ENCODE assay signal across 18 mouse cellular contexts in the genomic region with DNA sequence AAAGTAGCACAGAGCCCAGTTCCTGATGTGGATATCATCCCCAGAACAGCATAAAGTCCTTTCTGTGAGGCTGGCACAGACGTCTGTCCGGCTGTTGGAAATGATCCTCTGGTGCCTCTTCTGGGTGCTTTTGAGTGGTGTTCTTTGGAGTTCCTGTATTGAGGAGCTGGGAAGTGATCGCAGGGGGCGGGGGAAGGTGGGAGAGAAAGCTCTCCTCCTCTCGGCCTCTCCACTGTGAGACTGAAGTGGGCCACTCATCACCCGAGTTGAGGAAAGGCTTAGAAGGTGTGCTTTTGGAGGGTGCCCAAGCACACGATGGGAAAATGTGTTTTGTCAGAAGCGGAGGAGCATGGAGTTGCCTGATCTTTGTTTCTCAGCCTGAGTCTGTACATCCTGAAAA. TPM values are rescaled to one million over a fixed set of nuclear protein-coding genes. Genes with fewer than 3 reads are reported as not detected.
DNase-seq lines count a peak whose midpoint lies in the region; ATAC-seq lines count a peak whose summit lies in the region.
"Had no signal": no experiment of that assay in that cellular context is flagged by ENCODE, and none has a peak within 500 bp of the region (broad histone marks: within the 10 kb centered on the region; RNA-seq: fewer than 3 reads in every experiment).

No protein-coding gene starts in this region.

- ATAC-seq in forebrain, embryonic 15.5 days (replicated peaks): no peak
- no peak for ATAC-seq in heart, embryonic 15.5 days (replicated peaks; ENCODE audit: insufficient number of reproducible peaks, insufficient read depth, low FRiP score, low read depth)
- ATAC-seq in lung, embryonic 15.5 days (ENCODE audit: borderline replicate concordance, extremely low read depth, low FRiP score, low TSS enrichment): 0 out of 2 replicates have a peak, but pooled peaks have one; percentile 55
- ATAC-seq: CD4-positive, CD25-positive, alpha-beta regulatory T cell, adult 4 months had no signal

- no peaks in the 10 kb centered on the region for H3K36me3 ChIP-seq in forebrain, embryonic 10.5 days (replicated peaks)
- H3K36me3 ChIP-seq in forebrain, embryonic 15.5 days: no peaks in the 10 kb centered on the region; the same call in 1 of the 2 replicates
- H3K36me3 ChIP-seq in heart, embryonic 15.5 days: no peaks in the 10 kb centered on the region
- peaks cover 4% of the 10 kb centered on the region for H3K36me3 ChIP-seq in embryonic facial prominence, embryonic 10.5 days (replicated peaks)
- H3K36me3 ChIP-seq in lung, embryonic 15.5 days: no peaks in the 10 kb centered on the region
- H3K36me3 ChIP-seq: G1E had no signal

- H3K4me2 ChIP-seq in forebrain, embryonic 15.5 days (replicated peaks): no peak overlapping the region
- H3K4me2 ChIP-seq in heart, embryonic 15.5 days: no peak overlapping the region
- H3K4me2 ChIP-seq in lung, embryonic 15.5 days: no peak overlapping the region
- H3K4me2 ChIP-seq: liver, embryonic 11.5 days had no signal

- H3K9me3 ChIP-seq in forebrain, embryonic 10.5 days: no peaks in the 10 kb centered on the region
- H3K9me3 ChIP-seq in forebrain, embryonic 15.5 days: no peaks in the 10 kb centered on the region
- no peaks in the 10 kb centered on the region for H3K9me3 ChIP-seq in heart, embryonic 15.5 days (replicated peaks)
- H3K9me3 ChIP-seq in embryonic facial prominence, embryonic 10.5 days: no peaks in the 10 kb centered on the region
- H3K9me3 ChIP-seq in lung, embryonic 15.5 days: no peaks in the 10 kb centered on the region
- H3K9me3 ChIP-seq: G1E had no signal

- H3K27ac ChIP-seq in forebrain, embryonic 10.5 days: 0 out of 2 replicates have a peak overlapping the region, but pooled peaks have one; percentile 26
- no peak overlapping the region for H3K27ac ChIP-seq in forebrain, embryonic 15.5 days (replicated peaks)
- H3K27ac ChIP-seq in heart, embryonic 15.5 days: 0 out of 2 replicates have a peak overlapping the region, but pooled peaks have one; percentile 10
- peak overlapping the region; percentile 69 for H3K27ac ChIP-seq in embryonic facial prominence, embryonic 10.5 days (replicated peaks)
- H3K27ac ChIP-seq in lung, embryonic 15.5 days: peak overlapping the region; percentile 8; the same call in 1 of the 2 replicates

- no peak overlapping the region for H3K4me3 ChIP-seq in forebrain, embryonic 10.5 days
- H3K4me3 ChIP-seq in forebrain, embryonic 15.5 days: no peak overlapping the region
- no peak overlapping the region for H3K4me3 ChIP-seq in heart, embryonic 15.5 days
- no peak overlapping the region for H3K4me3 ChIP-seq in embryonic facial prominence, embryonic 10.5 days
- no peak overlapping the region for H3K4me3 ChIP-seq in lung, embryonic 15.5 days
- H3K4me3 ChIP-seq: myocyte had no signal

- H3K4me1 ChIP-seq in forebrain, embryonic 10.5 days: peaks cover 42% of the 10 kb centered on the region
- peaks cover 30% of the 10 kb centered on the region for H3K4me1 ChIP-seq in forebrain, embryonic 15.5 days
- peaks cover 18% of the 10 kb centered on the region for H3K4me1 ChIP-seq in heart, embryonic 15.5 days (replicated peaks)
- H3K4me1 ChIP-seq in embryonic facial prominence, embryonic 10.5 days: peaks cover 52% of the 10 kb centered on the region
- peaks cover 32% of the 10 kb centered on the region for H3K4me1 ChIP-seq in lung, embryonic 15.5 days

- DNase-seq in forebrain, embryonic 10.5 days (ENCODE audit: extremely low spot score, low spot score): no peak
- no peak for DNase-seq in heart, postnatal 25 days (ENCODE audit: low spot score)
- DNase-seq in embryonic facial prominence, embryonic 10.5 days (ENCODE audit: low spot score): no peak
- no peak for DNase-seq in kidney, postnatal 36 days
- DNase-seq in right cerebral cortex, adult 2 months (ENCODE audit: low spot score in 2 of 2): no peak
- DNase-seq: cerebellum, adult 8-10 months; gastrocnemius, postnatal 36 days; kidney, adult 11 months; kidney, postnatal 10 days; midbrain, embryonic 14.5 days; retina, postnatal 1 day had no signal

- H3K9ac ChIP-seq in forebrain, embryonic 15.5 days (replicated peaks): no peak overlapping the region
- H3K9ac ChIP-seq in heart, embryonic 15.5 days: no peak overlapping the region
- H3K9ac ChIP-seq in lung, embryonic 15.5 days: no peak overlapping the region

- intact Hi-C loops in heart, postnatal 25 days (cut with DNase I): no loop called here

- 78% methylated on average over 8 of the region's 8 CpGs for WGBS in forebrain, embryonic 10.5 days
- 70% methylated on average over 8 of the region's 8 CpGs for WGBS in forebrain, embryonic 15.5 days
- WGBS in heart, embryonic 15.5 days: 43% methylated on average over 8 of the region's 8 CpGs
- 65% methylated on average over 8 of the region's 8 CpGs for WGBS in embryonic facial prominence, embryonic 10.5 days
- 46% methylated on average over 8 of the region's 8 CpGs for WGBS in lung, embryonic 15.5 days

- H3K27me3 ChIP-seq in forebrain, embryonic 10.5 days (ENCODE audit: poor library complexity, severe bottlenecking): no peaks in the 10 kb centered on the region
- H3K27me3 ChIP-seq in forebrain, embryonic 15.5 days: no peaks in the 10 kb centered on the region
- H3K27me3 ChIP-seq in heart, embryonic 15.5 days: no peaks in the 10 kb centered on the region
- no peaks in the 10 kb centered on the region for H3K27me3 ChIP-seq in embryonic facial prominence, embryonic 10.5 days (replicated peaks; ENCODE audit: low read depth, poor library complexity, severe bottlenecking)
- H3K27me3 ChIP-seq in lung, embryonic 15.5 days: no peaks in the 10 kb centered on the region

RNA-seq across cellular contexts. Expression of a gene that starts 26.3 kb away (rescaled TPM):
- 7.1 and 7.3 TPM in 2 replicates for polyA plus RNA-seq in forebrain, embryonic 10.5 days (2016; fragmentation: Nextera tagmentation; extraction: Ambion mirVana)
- 33.8 and 34.9 TPM in 2 replicates for polyA plus RNA-seq in forebrain, embryonic 15.5 days (2015; fragmentation: Nextera tagmentation; extraction: Ambion mirVana)
- 5.0 and 5.4 TPM in 2 replicates for polyA plus RNA-seq in heart, embryonic 15.5 days (2015; fragmentation: Nextera tagmentation; extraction: Ambion mirVana)
- total RNA-seq in heart, postnatal 25 days (2021): 1 to 10 TPM; 6.9 to 7.9 TPM
- polyA plus RNA-seq in embryonic facial prominence, embryonic 10.5 days (2016; fragmentation: Nextera tagmentation; extraction: Ambion mirVana): 12.2 and 12.4 TPM in 2 replicates
- polyA plus RNA-seq in lung, embryonic 15.5 days (2015; fragmentation: Nextera tagmentation; extraction: Ambion mirVana): 8.7 and 10.5 TPM in 2 replicates
- polyA plus RNA-seq: G1E had no signal
